Mouse (Mus musculus) cerebellum, adult 11-12 months (tissue): Measurements from ENCODE around the gene Xrcc3.

Experiments used
- DNase-seq: peaks from one replicate; pipeline ENCODE4 v3.0.0; 2022

Gene Xrcc3

GRCm38 (mm10) chr12:111813766-111814617 lies at the start of gene Xrcc3, which contains the start of gene Zfyve21:
TSS of gene Xrcc3 (minus strand) at chr12:111813873.
TSS of gene Zfyve21 (plus strand) at chr12:111814170.
- DNase-seq, result peak; percentile 99

GRCm38 (mm10) chr12:111855448-111855847 lies 41.8 kb upstream of the Xrcc3 start:
- no peak for DNase-seq

- DNase-seq, result no peak
Measured at GRCm38 (mm10) chr12:111853546-111853945, 39.9 kb upstream of the Xrcc3 start.

DNA sequence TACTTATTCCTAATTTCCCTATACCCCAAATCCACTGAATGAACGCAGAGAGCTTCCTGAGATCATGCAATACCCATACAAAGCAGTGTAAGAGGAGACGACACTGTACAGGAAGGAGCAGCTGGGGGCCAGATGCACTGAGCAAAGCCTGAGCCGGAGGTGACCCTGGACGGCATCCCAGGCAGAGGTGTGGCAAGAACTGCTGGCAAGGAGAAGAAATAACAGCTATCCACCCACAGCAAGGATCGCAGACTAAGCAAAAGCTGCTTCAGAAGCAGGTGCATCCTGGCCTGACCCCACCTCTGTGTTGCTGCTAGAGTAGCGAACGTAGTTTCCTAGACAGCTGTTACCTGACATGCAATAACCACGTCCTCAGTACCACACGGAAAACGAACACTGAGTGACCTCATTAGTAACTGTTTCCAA lies 39.4 kb upstream of the Xrcc3 start:
- no peak for DNase-seq

DNA sequence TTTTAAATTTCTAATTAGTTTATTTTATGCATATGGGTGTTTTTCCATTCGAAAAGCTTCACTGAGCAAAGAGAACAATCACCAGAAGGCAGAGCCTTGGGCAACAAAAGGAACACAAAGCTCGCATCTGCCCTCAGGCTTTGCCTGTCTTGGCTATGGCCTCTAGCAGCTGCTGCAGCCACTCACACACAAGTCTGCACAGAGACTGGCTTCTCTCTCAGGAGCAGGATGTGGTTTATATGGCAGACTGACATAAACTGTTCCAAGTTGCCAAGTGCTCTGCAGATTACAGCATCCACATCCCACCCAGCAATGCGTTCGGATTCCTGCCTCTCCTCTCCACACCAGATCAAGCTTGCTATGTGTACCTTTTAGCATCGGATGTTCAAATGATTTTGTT lies 38.1 kb upstream of the Xrcc3 start:
- DNase-seq, result no peak

DNA sequence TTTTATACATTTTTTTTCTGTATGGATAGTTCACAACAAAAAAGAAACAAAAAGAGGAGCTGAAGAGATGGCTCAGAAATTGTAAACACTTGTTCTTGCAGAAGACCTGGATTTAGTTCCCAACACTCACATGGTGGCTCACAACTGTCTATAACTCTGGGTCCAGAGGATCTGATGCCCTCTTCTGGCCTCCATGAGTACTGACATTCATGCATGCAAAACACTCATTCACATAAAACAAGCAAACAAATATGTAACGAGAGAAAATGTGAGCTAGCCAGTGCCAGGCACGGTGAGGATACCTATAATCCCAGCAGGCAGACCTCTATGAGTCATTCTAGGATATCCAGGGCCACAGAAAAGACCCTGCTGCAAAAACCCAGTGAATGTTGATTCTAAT lies 37.6 kb upstream of the Xrcc3 start:
- DNase-seq, result no peak

DNA sequence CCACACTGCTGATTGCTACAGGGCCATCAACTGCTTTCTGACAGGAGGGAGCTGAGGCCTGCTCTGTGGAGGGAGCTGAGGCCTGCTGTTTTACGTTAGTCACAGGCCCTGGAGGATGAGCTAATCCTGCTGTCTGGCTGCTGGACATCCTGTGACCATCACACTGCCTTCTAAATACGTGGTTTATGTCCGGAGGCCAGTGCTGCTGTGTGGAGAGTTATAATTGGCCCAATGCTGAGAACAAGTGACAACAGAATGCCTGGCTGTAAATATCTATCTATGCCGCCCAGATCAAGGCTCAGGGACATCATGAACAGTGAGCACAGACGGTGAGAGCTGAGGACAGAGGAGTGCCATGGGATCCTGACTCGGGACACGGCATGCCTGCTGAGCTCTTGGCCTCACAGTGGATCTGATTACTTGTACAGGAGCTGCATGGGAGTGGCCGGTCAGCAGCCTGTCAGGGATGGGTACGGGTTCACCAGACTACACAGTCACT lies 34.7 kb upstream of the Xrcc3 start:
- DNase-seq, result peak; percentile 54

DNA sequence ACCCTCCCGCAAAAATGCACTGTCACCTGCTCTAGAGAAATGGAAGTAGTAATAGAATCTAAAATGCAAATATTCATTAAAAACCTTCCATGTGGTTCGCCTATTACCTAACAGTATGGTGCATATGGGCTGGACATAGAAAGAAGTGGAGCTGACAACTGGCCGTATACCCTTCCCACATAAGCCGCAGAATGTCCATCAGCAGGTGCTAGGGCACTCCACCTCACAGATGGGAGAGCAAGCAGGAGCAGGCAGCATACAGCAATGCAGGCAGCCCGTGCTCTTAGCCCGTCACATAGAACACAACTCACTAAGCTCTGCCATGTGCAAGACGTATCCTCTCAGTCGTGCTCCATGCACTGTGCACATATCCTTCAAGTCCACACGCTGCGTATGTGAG lies 33.1 kb upstream of the Xrcc3 start:
- no peak for DNase-seq

DNA sequence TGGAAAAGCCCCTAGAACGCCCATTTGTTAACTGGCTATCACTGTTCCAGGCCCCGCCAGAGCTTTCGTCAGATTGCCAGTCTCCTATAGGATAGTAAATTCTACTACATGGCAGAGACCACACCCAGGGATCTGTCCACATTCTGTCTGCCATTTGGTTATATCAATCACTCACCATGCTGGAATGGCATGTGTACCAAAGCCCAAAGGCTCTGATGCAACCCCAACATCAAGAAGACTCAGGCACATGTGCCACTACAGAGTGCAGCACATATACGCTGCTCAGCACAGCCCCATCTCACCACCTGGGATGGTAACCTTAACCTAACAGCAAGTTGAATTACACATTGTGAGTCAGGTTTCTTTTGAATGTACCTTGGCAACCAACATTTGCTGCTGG lies 32.3 kb upstream of the Xrcc3 start:
- DNase-seq, result no peak

DNA sequence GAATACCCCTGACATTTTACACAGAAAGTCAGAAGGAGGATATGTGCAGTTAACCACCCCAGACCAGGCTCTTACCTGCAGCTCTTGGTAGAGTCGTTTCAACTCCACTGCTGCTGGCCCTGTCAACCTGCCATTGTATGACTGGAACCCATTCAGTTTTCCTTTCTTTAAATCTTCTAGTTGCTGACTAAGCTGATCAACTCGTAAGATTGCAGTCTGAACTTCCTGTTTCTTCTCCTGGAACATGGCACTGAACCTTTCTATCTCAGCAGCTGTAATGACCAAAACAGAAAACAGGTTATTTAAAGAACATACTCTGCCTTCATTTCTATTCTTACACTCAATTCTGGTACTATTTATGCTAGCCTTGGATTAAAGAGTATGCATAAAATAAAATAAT lies 29.8 kb upstream of the Xrcc3 start:
- no peak for DNase-seq

- no peak for DNase-seq
Measured at GRCm38 (mm10) chr12:111842565-111843433, 29.1 kb upstream of the Xrcc3 start.

- no peak for DNase-seq
Measured at GRCm38 (mm10) chr12:111833457-111833856, 19.8 kb upstream of the Xrcc3 start.

DNA sequence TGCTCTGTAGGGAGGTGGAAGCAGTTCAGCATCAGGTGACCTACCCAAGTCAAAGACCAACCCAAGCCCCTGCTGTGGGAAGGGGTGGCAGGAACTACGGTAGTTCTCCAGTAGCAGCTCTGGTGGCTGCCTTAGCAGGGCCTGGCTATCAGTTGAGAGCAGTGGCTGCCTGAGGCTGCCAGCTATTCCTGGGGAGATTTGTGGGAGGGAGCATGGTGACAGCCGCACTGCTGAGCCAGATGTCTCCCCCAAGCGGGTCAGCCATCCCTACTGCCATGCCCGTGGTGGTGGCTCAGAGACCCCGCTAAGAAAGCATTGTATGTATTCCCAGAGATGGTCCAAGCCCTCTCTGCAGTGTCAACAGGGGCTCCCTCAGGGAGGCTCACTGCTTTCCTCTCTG lies 19.0 kb upstream of the Xrcc3 start:
- no peak for DNase-seq

DNA sequence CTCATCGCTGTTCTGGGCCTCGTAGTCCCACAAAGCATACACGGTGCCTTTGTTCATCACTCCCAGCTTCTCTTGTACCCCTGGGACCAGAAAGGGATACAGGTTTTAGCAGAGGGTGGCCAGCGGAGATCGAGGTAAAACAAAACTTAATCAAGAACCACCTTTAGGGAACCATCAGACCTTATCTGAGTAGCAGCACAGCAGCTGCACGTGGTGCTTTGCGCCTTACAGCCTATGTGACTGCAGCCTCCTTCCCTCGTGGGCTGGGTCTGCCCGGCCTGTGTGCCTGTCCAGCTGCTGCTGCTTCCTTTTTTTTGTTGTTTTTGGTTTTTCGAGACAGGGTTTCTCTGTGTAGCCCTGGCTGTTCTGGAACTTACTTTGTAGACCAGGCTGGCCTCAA lies 16.7 kb upstream of the Xrcc3 start:
- no peak for DNase-seq

- DNase-seq, result peak; percentile 71
Measured at GRCm38 (mm10) chr12:111829954-111830353, 16.3 kb upstream of the Xrcc3 start.

DNA sequence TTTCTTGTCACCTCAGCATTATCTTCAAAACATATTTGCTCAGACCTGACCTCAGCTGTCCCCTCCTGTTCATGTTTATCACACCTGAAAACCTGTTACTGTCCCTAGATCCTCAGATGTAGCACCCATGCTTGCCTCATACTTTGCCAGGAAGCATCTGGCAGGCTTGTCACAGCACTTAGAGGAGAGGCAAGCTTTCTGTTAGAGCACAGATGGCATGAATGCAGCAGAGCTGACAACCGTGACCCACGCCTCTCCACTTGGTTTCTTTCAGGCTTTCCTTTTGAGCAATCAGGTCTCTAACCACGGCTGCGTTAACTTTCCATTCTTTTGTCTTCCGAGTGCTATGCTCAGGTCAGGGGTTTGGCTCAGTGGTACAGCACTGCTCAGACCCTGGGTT lies 15.8 kb upstream of the Xrcc3 start:
- no peak for DNase-seq

GRCm38 (mm10) chr12:111827556-111827955 lies 13.9 kb upstream of the Xrcc3 start:
- no peak for DNase-seq

GRCm38 (mm10) chr12:111821931-111822330 lies 8.3 kb upstream of the Xrcc3 start:
- DNase-seq, result no peak

DNA sequence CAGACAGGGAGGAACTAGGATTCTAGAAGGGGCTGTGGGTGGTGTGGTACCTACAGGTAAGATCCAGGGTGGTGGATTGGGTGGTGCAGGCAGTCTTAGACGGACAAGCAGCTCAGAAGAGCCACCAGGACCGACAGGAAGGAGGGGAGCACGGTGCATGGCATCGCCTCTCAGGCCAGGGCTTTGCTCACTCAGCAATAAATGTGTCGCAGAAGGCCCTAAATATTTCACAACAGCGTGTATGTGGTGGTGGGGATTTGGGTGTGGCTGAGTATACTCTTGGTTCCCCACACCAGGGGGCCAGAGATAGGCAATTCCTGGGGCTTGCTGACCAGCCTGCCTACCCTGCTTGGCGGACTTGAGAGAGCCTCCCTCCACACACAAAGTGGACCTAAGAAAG lies 7.0 kb upstream of the Xrcc3 start:
- DNase-seq, result no peak

DNA sequence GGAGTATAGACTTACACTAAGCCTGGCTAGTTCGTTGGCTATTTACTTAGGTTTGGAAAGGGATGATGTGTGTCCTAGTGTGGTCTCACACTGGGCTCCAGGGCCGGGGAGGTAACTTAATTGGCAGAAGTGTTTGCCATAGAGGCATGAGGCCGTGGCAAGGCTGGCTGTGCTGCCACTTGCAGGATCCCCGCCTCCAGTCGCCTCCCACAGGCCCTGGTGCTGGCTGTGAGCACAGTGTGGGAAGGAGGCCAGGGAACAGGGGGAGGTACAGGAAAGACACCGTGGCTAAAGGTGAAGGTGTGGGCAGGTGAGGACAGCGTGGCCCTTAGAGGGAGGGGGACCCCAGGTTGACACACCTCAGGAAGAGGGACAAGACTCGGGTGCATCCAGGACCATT lies 6.3 kb upstream of the Xrcc3 start:
- peak; percentile 55 for DNase-seq

DNA sequence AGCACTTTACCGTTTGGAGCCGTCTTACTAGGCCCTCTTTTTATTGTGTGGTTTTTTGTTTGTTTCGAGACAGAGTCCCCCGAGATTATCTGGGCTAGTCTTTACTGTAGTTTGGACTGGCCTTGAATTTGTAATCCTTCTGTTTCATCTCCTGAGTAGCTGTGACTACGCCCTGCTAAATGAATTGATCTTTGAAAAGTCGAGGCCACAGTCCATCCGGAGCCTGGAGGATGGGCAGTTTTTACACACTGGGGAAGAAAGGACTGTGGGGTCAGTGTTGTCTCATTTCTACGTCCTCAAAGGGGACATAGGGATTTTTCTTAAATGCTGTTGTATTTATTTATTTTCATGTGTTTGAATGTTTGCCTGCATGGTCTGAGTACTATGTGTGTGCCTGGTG lies 4.3 kb upstream of the Xrcc3 start:
- DNase-seq, result no peak

DNA sequence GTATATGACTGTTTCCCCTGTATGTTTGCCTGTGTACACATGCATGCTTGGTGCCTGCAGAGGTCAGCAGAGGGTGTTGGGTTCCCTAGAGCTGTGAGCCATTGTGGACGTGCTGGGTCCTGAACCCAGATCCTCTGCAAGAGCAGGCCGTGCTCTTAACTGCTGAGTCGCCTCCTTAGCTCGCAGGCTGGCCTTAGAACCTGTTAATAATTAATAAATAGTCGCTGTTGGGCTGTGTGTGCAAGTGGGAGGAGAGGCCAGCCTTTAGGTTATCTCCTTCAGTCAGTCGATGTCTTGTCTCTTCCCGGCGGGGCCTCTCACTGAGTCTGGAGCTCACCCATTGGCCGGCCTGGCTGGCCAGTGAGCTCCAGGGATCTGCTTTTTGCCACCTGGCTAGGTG lies 3.3 kb upstream of the Xrcc3 start:
- DNase-seq, result no peak

DNA sequence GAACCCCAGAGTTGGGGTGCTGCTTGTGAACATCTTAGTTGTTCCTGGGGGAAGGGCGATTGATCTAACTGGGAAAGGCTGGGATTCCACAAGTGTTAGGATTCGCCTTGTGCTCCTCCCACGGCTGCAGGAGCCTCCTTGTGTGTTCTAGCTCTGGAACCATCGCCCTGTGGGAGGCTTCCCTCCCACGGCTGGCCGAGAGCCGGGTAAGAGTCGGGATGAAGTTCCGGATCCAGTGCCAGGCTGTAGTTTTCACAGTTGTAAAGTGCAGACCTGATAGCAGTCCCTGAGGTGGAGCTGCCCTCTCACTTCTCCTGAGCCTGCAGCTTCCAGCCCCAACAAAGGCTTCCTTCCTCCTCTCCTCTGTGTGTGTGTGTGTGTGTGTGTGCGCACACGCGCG lies 2.9 kb upstream of the Xrcc3 start:
- DNase-seq, result peak; percentile 35
